Mouse (Mus musculus): ENCODE results near the gene Inpp5f.
"Not testable (repeated sequence)": the region's sequence is repeated elsewhere in the genome, so short reads cannot be mapped to it uniquely, and the experiment has no call there.

Inpp5f gene

GRCm38 (mm10) chr7:128668831-128669230 is 57.7 kb downstream of the Inpp5f start:
- no peak for DNase-seq

GRCm38 (mm10) chr7:128671952-128672351 is 60.8 kb downstream of the Inpp5f start:
- DNase-seq, result no peak

GRCm38 (mm10) chr7:128672408-128673010 is 61.4 kb downstream of the Inpp5f start:
- no peak for DNase-seq

GRCm38 (mm10) chr7:128678546-128678945 is 67.4 kb downstream of the Inpp5f start:
- DNase-seq, result no peak

GRCm38 (mm10) chr7:128687821-128688564 is 76.9 kb downstream of the Inpp5f start:
- DNase-seq, result peak; percentile 55

- no peak for DNase-seq
Measured at GRCm38 (mm10) chr7:128689347-128689746, 78.2 kb downstream of the Inpp5f start.

- peak; percentile 83 for DNase-seq
Measured at GRCm38 (mm10) chr7:128690070-128690469, 78.9 kb downstream of the Inpp5f start.

- no peak for DNase-seq
Measured at GRCm38 (mm10) chr7:128690796-128691195, 79.7 kb downstream of the Inpp5f start.

GRCm38 (mm10) chr7:128692163-128692562 is 81.0 kb downstream of the Inpp5f start:
- no peak for DNase-seq

- DNase-seq, result no peak
Measured at GRCm38 (mm10) chr7:128694848-128695247, 83.7 kb downstream of the Inpp5f start.

GRCm38 (mm10) chr7:128699959-128700358 is 88.8 kb downstream of the Inpp5f start:
- not testable (repeated sequence) for DNase-seq

- peak; percentile 70 for DNase-seq
Measured at GRCm38 (mm10) chr7:128705735-128706134, 94.6 kb downstream of the Inpp5f start.

- no peak for DNase-seq
Measured at GRCm38 (mm10) chr7:128717991-128718390, 106.9 kb downstream of the Inpp5f start.

GRCm38 (mm10) chr7:128724761-128725160 is 113.6 kb downstream of the Inpp5f start:
- DNase-seq, result peak; percentile 62

- no peak for DNase-seq
Measured at GRCm38 (mm10) chr7:128725189-128725588, 114.1 kb downstream of the Inpp5f start.

GRCm38 (mm10) chr7:128726999-128727398 is 115.9 kb downstream of the Inpp5f start:
- DNase-seq, result no peak

GRCm38 (mm10) chr7:128727701-128728100 is 116.6 kb downstream of the Inpp5f start:
- DNase-seq, result no peak

GRCm38 (mm10) chr7:128728738-128729137 is 117.6 kb downstream of the Inpp5f start:
- no peak for DNase-seq

- no peak for DNase-seq
Measured at GRCm38 (mm10) chr7:128731585-128731984, 120.5 kb downstream of the Inpp5f start.

GRCm38 (mm10) chr7:128738041-128738440 is 126.9 kb downstream of the Inpp5f start:
- no peak for DNase-seq

GRCm38 (mm10) chr7:128739116-128739461 is 128.0 kb downstream of the Inpp5f start:
- no peak for DNase-seq

- DNase-seq, result peak; percentile 58
Measured at GRCm38 (mm10) chr7:128739462-128740277, 128.5 kb downstream of the Inpp5f start.

- DNase-seq, result peak; percentile 97
Measured at GRCm38 (mm10) chr7:128740334-128740733, 129.2 kb downstream of the Inpp5f start, which contains the start of gene Mcmbp. Mcmbp (minus strand) TSS chr7:128740495.

- DNase-seq, result no peak
Measured at GRCm38 (mm10) chr7:128743898-128744297, 132.8 kb downstream of the Inpp5f start.

Measured in kidney, adult 18-20 months (tissue).